Mouse (Mus musculus): ENCODE data around the gene 4921530L21Rik.

- no peak for TF ChIP-seq GATA1 (IDR thresholded peaks at IDR 0.05; ENCODE audit: borderline replicate concordance, low read length)
- TF ChIP-seq FLI1 (IDR thresholded peaks at IDR 0.05; ENCODE audit: low read length), result no peak
Observed at GRCm38 (mm10) chr14:95913293-95913692, 32.2 kb downstream of the 4921530L21Rik start.
